Mouse (Mus musculus): ENCODE results near the gene BC049352.

GRCm38 (mm10) chr9:45188570-45189563 is 7.1 kb downstream of the BC049352 start:
- TF ChIP-seq CTCF (IDR thresholded peaks at IDR 0.05; ENCODE audit: borderline replicate concordance, extremely low read depth, insufficient read depth, insufficient read length) = no peak
- no peak for TF ChIP-seq POLR2A (IDR thresholded peaks at IDR 0.05; ENCODE audit: borderline replicate concordance, extremely low read depth, insufficient read depth, insufficient read length, poor library complexity, severe bottlenecking)

Measured in brain, embryonic 14.5 days (tissue).